Mouse (Mus musculus): ENCODE measurements around the gene Ctnnbip1. TPM values are rescaled to one million over a fixed set of nuclear protein-coding genes. Genes with fewer than 3 reads are reported as not detected.

Gene Ctnnbip1
- total and polyA plus RNA-seq, 2 experiments: 4.9 to 9.7 TPM

DNA sequence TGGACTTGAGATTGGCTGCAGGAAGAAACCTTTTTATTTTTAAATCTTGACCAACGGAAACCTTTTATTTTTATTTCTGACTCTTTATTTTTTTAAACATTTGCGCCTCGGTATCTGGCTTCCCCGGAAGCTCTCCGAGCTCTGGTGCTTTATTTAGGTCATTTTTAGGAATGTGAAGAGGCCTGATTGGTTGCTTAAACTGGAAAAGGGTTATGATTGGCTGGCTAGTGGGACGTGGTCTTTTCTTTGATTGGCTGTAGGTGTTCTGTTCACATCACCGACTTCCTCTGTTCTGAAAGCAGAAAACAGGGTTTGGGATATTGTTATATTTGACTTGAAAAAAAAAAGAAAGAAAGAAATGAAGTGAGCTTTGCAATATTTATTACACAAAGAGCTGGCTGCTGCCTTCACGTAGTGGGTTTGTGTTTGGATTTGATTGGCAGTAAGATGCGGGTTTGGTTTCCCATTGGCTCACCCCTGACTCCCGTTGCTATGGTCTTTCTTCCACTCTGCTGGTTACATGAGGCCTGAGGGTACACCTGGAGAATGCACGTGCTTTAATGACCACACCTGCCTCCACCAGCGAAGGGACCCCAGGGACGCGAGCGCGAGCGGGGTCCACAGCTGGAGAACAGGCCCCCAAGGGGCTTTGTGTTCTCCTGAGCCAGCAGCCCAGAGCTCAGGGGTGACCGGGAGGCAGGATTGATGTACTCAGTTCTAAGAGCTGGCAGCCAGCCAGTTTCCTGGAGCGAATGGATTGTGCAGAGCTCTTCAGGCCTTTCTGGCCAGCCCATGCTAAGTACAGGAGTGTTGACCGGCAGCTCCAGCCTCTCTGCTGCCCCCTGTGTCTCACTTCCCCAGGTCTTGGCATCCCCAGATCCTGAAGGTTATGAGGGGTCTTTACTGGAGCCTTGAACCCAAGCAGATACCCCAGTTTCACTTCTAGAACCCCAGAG lies 46.7 kb downstream of the Ctnnbip1 start:
- H3K27me3 ChIP-seq (ENCODE audit: control insufficient read depth, insufficient read depth, low read length): no peaks in the 10 kb centered on the region
- no peaks in the 10 kb centered on the region for H3K4me1 ChIP-seq (ENCODE audit: control insufficient read depth, insufficient read depth, low read length)
- H3K9ac ChIP-seq (ENCODE audit: low read depth, low read length): no peak overlapping the region
- no peak overlapping the region for H3K27ac ChIP-seq (replicated peaks; ENCODE audit: insufficient read depth, low read depth, low read length)
- no peak for DNase-seq (ENCODE audit: extremely low read depth, low read depth, low spot score)
- no peaks in the 10 kb centered on the region for H3K36me3 ChIP-seq (ENCODE audit: control insufficient read depth, insufficient read depth, low read length)
- no peaks in the 10 kb centered on the region for H3K79me2 ChIP-seq (ENCODE audit: control insufficient read depth, insufficient read depth, low read length)
- H3K4me3 ChIP-seq (ENCODE audit: insufficient read depth, low read depth, low read length): no peak overlapping the region
- TF ChIP-seq POLR2A (IDR thresholded peaks at IDR 0.05; ENCODE audit: extremely low read depth, insufficient read depth, low read length) (no peak), CTCF (IDR thresholded peaks at IDR 0.05; ENCODE audit: low read depth, low read length) (no peak)
- WGBS: 78% methylated on average over 20 of the region's 20 CpGs

DNA sequence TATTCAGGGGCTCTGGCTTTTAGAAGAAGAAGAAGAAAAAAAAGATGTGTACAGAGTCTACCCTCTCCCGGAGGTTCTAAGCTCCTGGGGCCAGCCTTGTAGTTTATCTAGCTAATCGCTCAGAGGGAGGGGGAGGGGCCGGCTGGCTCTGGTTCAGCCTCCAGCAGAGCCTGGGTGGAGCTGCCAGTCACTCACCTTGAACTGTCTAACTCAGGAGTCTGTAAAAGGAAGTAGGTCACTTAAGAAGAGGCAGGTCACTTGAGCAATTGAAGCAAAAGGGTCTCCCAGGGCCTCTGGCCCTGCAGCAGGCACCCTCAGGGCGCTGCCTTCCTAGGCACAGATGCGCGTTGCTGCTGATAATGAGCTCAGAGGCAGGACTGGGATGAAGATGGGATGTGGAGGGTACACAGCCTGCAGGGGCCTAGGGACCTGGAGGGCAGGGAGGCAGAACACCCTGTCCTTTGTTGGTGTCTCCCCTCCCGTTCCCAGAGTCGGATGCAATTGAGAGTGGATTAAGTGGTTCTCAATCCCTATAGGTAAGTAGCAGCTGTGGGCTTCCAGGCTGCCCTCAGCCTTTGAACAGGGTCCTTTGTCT lies 49.5 kb downstream of the Ctnnbip1 start:
- Histone ChIP-seq H3K79me2 (ENCODE audit: control insufficient read depth, insufficient read depth, low read length) (no peaks in the 10 kb centered on the region), H3K9ac (ENCODE audit: low read depth, low read length) (no peak overlapping the region), H3K36me3 (ENCODE audit: control insufficient read depth, insufficient read depth, low read length) (no peaks in the 10 kb centered on the region), H3K27ac (replicated peaks; ENCODE audit: insufficient read depth, low read depth, low read length) (no peak overlapping the region), H3K4me3 (ENCODE audit: insufficient read depth, low read depth, low read length) (no peak overlapping the region), H3K27me3 (ENCODE audit: control insufficient read depth, insufficient read depth, low read length) (no peaks in the 10 kb centered on the region), H3K4me1 (ENCODE audit: control insufficient read depth, insufficient read depth, low read length) (no peaks in the 10 kb centered on the region)
- 48% methylated on average over 8 of the region's 8 CpGs for WGBS
- DNase-seq (ENCODE audit: extremely low read depth, low read depth, low spot score): peak; percentile 11
- no peak for TF ChIP-seq CTCF (IDR thresholded peaks at IDR 0.05; ENCODE audit: low read depth, low read length)
- no peak for TF ChIP-seq POLR2A (IDR thresholded peaks at IDR 0.05; ENCODE audit: extremely low read depth, insufficient read depth, low read length)

DNA sequence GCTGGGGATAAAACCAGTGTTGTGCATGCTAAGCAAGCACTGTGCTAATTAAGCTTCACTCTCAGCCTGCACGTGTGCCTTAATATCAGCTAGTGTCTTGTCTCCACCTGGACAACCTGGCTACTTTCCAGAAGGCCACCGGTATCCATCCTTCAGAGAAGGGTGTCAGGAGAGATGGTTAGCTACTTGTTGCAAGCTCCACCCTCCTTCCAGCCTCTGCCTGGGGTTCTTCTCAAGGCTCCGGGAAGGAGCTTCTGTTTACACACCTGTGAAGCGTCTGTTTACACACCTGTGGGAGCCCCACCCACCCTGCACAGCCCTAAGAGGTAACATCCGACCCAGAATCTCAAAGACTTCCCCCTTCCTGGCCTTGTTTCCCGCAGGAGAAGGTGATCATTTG lies 50.6 kb downstream of the Ctnnbip1 start:
- Histone ChIP-seq H3K4me1 (ENCODE audit: control insufficient read depth, insufficient read depth, low read length) (no peaks in the 10 kb centered on the region), H3K36me3 (ENCODE audit: control insufficient read depth, insufficient read depth, low read length) (no peaks in the 10 kb centered on the region)
- WGBS: 37% methylated on average over 6 of the region's 6 CpGs

DNA sequence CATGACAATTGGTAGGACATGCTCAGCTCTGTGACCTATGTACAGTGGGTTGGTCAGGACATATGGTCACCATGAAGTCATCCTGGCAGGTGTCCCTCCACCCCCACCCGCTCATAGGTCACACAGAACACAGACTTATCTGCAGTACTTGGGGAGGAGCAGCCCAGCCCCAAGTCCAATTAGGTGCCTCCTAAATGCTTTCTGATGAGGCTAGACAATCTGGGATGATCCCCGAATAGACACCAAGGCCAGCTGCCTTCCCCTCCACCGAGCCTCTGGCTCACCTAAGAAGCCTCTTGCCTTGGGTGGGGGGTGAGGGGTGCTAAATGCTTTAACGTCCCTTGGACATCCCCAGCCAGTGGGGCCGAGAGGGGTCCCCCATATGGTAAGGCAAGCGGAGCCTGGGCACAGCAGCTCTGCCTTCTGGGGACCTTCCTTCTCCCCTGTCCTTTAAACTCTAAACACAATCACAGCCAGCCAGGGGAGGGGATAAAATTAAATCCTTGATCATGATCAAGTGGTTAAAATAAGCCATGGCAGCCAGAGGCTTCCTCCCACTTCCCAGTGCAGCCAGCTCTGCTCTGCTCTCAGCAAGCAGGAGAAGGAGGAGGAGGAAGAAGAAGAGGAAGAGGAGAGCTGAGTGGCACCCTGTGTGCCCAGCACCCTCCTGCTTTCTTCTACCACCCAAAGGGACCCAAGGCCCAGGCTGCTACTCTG lies 51.9 kb downstream of the Ctnnbip1 start:
- no peaks in the 10 kb centered on the region for H3K79me2 ChIP-seq (ENCODE audit: control insufficient read depth, insufficient read depth, low read length)
- H3K27ac ChIP-seq (replicated peaks; ENCODE audit: insufficient read depth, low read depth, low read length): no peak overlapping the region
- no peak overlapping the region for H3K4me3 ChIP-seq (ENCODE audit: insufficient read depth, low read depth, low read length)
- no peaks in the 10 kb centered on the region for H3K27me3 ChIP-seq (ENCODE audit: control insufficient read depth, insufficient read depth, low read length)
- no peak for DNase-seq (ENCODE audit: extremely low read depth, low read depth, low spot score)
- no peaks in the 10 kb centered on the region for H3K4me1 ChIP-seq (ENCODE audit: control insufficient read depth, insufficient read depth, low read length)
- no peaks in the 10 kb centered on the region for H3K36me3 ChIP-seq (ENCODE audit: control insufficient read depth, insufficient read depth, low read length)
- 79% methylated on average over 6 of the region's 6 CpGs for WGBS
- TF ChIP-seq POLR2A (IDR thresholded peaks at IDR 0.05; ENCODE audit: extremely low read depth, insufficient read depth, low read length) (no peak), CTCF (IDR thresholded peaks at IDR 0.05; ENCODE audit: low read depth, low read length) (no peak)
- no peak overlapping the region for H3K9ac ChIP-seq (ENCODE audit: low read depth, low read length)

More for the DNA sequence above, 50.6 kb downstream of the Ctnnbip1 start:
- Histone ChIP-seq H3K9ac (ENCODE audit: low read depth, low read length) (no peak overlapping the region), H3K4me3 (ENCODE audit: insufficient read depth, low read depth, low read length) (no peak overlapping the region), H3K27ac (replicated peaks; ENCODE audit: insufficient read depth, low read depth, low read length) (no peak overlapping the region), H3K79me2 (ENCODE audit: control insufficient read depth, insufficient read depth, low read length) (no peaks in the 10 kb centered on the region), H3K27me3 (ENCODE audit: control insufficient read depth, insufficient read depth, low read length) (no peaks in the 10 kb centered on the region)
- no peak for TF ChIP-seq POLR2A (IDR thresholded peaks at IDR 0.05; ENCODE audit: extremely low read depth, insufficient read depth, low read length)
- no peak for TF ChIP-seq CTCF (IDR thresholded peaks at IDR 0.05; ENCODE audit: low read depth, low read length)
- no peak for DNase-seq (ENCODE audit: extremely low read depth, low read depth, low spot score)

DNA sequence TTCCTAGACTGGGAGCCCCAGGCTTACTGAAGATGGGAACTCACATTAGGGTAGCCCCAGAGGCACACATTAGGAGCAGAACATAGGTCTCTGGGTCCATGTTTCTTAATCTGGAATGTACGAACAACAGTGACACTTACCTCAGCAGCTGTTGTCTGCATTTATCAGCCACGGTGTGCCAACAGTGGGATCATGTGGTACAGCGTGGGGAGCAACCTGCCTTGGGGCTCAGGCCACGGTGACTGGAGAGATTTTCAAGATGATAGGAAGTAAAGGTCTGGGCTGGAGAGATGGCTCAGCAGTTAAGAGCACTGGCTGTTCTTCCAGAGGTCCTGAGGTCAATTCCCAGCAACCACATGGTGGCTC lies 52.4 kb downstream of the Ctnnbip1 start:
- Histone ChIP-seq H3K27ac (replicated peaks; ENCODE audit: insufficient read depth, low read depth, low read length) (no peak overlapping the region), H3K79me2 (ENCODE audit: control insufficient read depth, insufficient read depth, low read length) (no peaks in the 10 kb centered on the region), H3K36me3 (ENCODE audit: control insufficient read depth, insufficient read depth, low read length) (no peaks in the 10 kb centered on the region), H3K4me1 (ENCODE audit: control insufficient read depth, insufficient read depth, low read length) (no peaks in the 10 kb centered on the region), H3K9ac (ENCODE audit: low read depth, low read length) (no peak overlapping the region), H3K27me3 (ENCODE audit: control insufficient read depth, insufficient read depth, low read length) (no peaks in the 10 kb centered on the region), H3K4me3 (ENCODE audit: insufficient read depth, low read depth, low read length) (no peak overlapping the region)
- WGBS: 82% methylated on average over 4 of the region's 4 CpGs
- TF ChIP-seq POLR2A (IDR thresholded peaks at IDR 0.05; ENCODE audit: extremely low read depth, insufficient read depth, low read length) (no peak), CTCF (IDR thresholded peaks at IDR 0.05; ENCODE audit: low read depth, low read length) (no peak)
- no peak for DNase-seq (ENCODE audit: extremely low read depth, low read depth, low spot score)

Measured in liver, adult 2 months (tissue).